Mouse (Mus musculus) olfactory bulb, adult 2 months (tissue): ENCODE results near the gene Olfr146.

Source experiments
- CTCF ChIP-seq: fragments of 200-500 bp; IDR thresholded peaks from 2 replicates; pipeline ENCODE4 v1.5.1; 2012; ENCODE audit warnings: low read depth, mild to moderate bottlenecking, low read length, moderate library complexity; ENCODE audit not compliant: insufficient read depth
- POLR2A ChIP-seq: fragments of 200-500 bp; IDR thresholded peaks from 2 replicates; pipeline ENCODE4 v1.6.1; 2012; ENCODE audit warnings: mild to moderate bottlenecking, low read depth, low read length, moderate library complexity; ENCODE audit not compliant: insufficient read depth

GRCm38 (mm10) chr9:38999583-38999982 lies 23.6 kb downstream of the Olfr146 start, which contains the start of gene Olfr935:
- TF ChIP-seq CTCF: no peak
- TF ChIP-seq POLR2A: no peak
